Mouse (Mus musculus) bone marrow macrophage, adult 2 months (primary cell): Measurements from ENCODE around the gene Clic1.
"Not testable (repeated sequence)": the region's sequence is repeated elsewhere in the genome, so short reads cannot be mapped to it uniquely, and the experiment has no call there.

Experiments
- CTCF ChIP-seq: IDR thresholded peaks from 2 replicates; pipeline ENCODE4 v1.5.1; 2012; ENCODE audit warnings: low read depth, mild to moderate bottlenecking, low read length, moderate library complexity
- POLR2A ChIP-seq: IDR thresholded peaks from 2 replicates; pipeline ENCODE4 v1.6.1; 2012; ENCODE audit warnings: mild to moderate bottlenecking, low read depth, low read length, borderline replicate concordance

- not testable (repeated sequence) for TF ChIP-seq POLR2A, CTCF
These were observed 16.1 kb upstream of the Clic1 start for GRCm38 (mm10) chr17:35033703-35034102.
